Mouse (Mus musculus) heart, embryonic 14.5 days (tissue): Measurements from ENCODE around the gene Pkp1. TPM values are rescaled to one million over a fixed set of nuclear protein-coding genes. Genes with fewer than 3 reads are reported as not detected.

Experiments
- ATAC-seq: fragments of 200-750 bp; cut with Nextera tagmentation; 2 replicates; pipeline ENCODE4 v1.8.0; 2017; ENCODE audit warnings: low read depth, moderate TSS enrichment; ENCODE audit not compliant: insufficient number of reproducible peaks, insufficient read depth, low FRiP score
- H3K27ac ChIP-seq, 2 experiments: fragments of 200-500 bp in 1 of 2; fragments of 300-500 bp in 1 of 2; sonication (generic) in 1 of 2; replicated peaks in 1 of 2; 2 replicates each; pipeline ENCODE4 v1.5.1; 2012 to 2014; ENCODE audit warnings: low read depth in 2 of 2, low read length in 2 of 2, control low read depth in 1 of 2, mild to moderate bottlenecking in 1 of 2, mixed read lengths in 1 of 2; ENCODE audit not compliant: control insufficient read depth in 1 of 2, insufficient read depth in 1 of 2
- H3K27me3 ChIP-seq: fragments of 300-500 bp; sonication (generic); 2 replicates; pipeline ENCODE4 v1.6.1; 2014; ENCODE audit warnings: mild to moderate bottlenecking, low read length, control low read depth; ENCODE audit not compliant: control insufficient read depth, insufficient read depth
- H3K36me3 ChIP-seq: fragments of 300-500 bp; sonication (generic); 2 replicates; pipeline ENCODE4 v1.6.1; 2014; ENCODE audit warnings: mild to moderate bottlenecking, control low read depth, low read length, mixed read lengths; ENCODE audit not compliant: control insufficient read depth, insufficient read depth
- H3K4me1 ChIP-seq, 2 experiments: fragments of 200-500 bp in 1 of 2; fragments of 300-500 bp in 1 of 2; sonication (generic) in 1 of 2; 2 replicates each; pipeline ENCODE4 v1.6.1; 2012 to 2014; ENCODE audit warnings: low read length in 2 of 2, control low read depth in 1 of 2, mixed read lengths in 1 of 2; ENCODE audit not compliant: control insufficient read depth in 2 of 2, insufficient read depth in 2 of 2
- H3K4me2 ChIP-seq: fragments of 300-500 bp; sonication (generic); 2 replicates; pipeline ENCODE4 v1.6.1; 2014; ENCODE audit warnings: mild to moderate bottlenecking, low read length
- H3K4me3 ChIP-seq, 2 experiments: fragments of 200-500 bp in 1 of 2; fragments of 300-500 bp in 1 of 2; sonication (generic) in 1 of 2; 2 replicates each; pipeline ENCODE4 v1.5.1; 2012 to 2014; ENCODE audit warnings: low read length in 2 of 2, mild to moderate bottlenecking in 2 of 2, control low read depth in 1 of 2, low read depth in 1 of 2, moderate library complexity in 1 of 2; ENCODE audit not compliant: control insufficient read depth in 1 of 2, insufficient read depth in 1 of 2
- H3K9ac ChIP-seq: fragments of 300-500 bp; sonication (generic); 2 replicates; pipeline ENCODE4 v1.6.1; 2014; ENCODE audit warnings: mild to moderate bottlenecking, low read length
- H3K9me3 ChIP-seq: fragments of 300-500 bp; sonication (generic); 2 replicates; pipeline ENCODE4 v1.6.1; 2016; ENCODE audit warnings: low read length, control low read depth; ENCODE audit not compliant: control insufficient read depth
- WGBS: fragments of 180-500 bp; shearing (Covaris S2); extraction: QIAGEN DNeasy Blood & Tissue Kit; methylation state at CpG from one replicate; pipeline ENCODE4 v1.1.7; 2014; 5-methylcytosine and 5-hydroxymethylcytosine counted together
- polyA plus RNA-seq: library from polyadenylated mRNA; unstranded; fragments of >200 nt; fragmentation: Nextera tagmentation; extraction: Ambion mirVana; gene quantifications from 2 replicates; pipeline ENCODE4 v1.2.1, GENCODE M21; 2014

The Pkp1 gene
- polyA plus RNA-seq, 1 experiment from 2014 or later, result 0.08 TPM

GRCm38 (mm10) chr1:135838626-135839025, 80.4 kb downstream of the Pkp1 start:
- Histone ChIP-seq H3K36me3 (peaks cover 60% of the 10 kb centered on the region), H3K4me2 (peak overlapping the region; percentile 75), H3K9me3 (no peaks in the 10 kb centered on the region), H3K4me1 (peaks cover 51 to 64% of the 10 kb centered on the region in 2 experiments), H3K27me3 (no peaks in the 10 kb centered on the region), H3K4me3 (peak overlapping the region; percentile 52 to 71), H3K27ac (peak overlapping the region; percentile 95 to 100), H3K9ac (peak overlapping the region; percentile 89)
- 26% methylated on average over 4 of the region's 4 CpGs for WGBS
- no peak for ATAC-seq

- H3K4me2 ChIP-seq, result peak within 1 kb of the TSS; percentile 75
- peaks cover 33 to 57% of the 10 kb centered on the region in 2 experiments for H3K4me1 ChIP-seq
- WGBS, result 12% methylated on average over 9 of the region's 9 CpGs
- peak; percentile 91 for ATAC-seq
- peak within 1 kb of the TSS; percentile 52 to 71 for H3K4me3 ChIP-seq
- no peaks in the 10 kb centered on the region for H3K9me3 ChIP-seq
- H3K27ac ChIP-seq, result peak within 1 kb of the TSS; percentile 97 to 100
- no peaks in the 10 kb centered on the region for H3K27me3 ChIP-seq
- H3K9ac ChIP-seq, result peak within 1 kb of the TSS; percentile 89
- peaks cover 32% of the 10 kb centered on the region for H3K36me3 ChIP-seq
Observed at GRCm38 (mm10) chr1:135835716-135836483, 83.1 kb downstream of the Pkp1 start, which contains the start of gene Tnnt2. TSS of gene Tnnt2 (plus strand) at chr1:135836354.

GRCm38 (mm10) chr1:135834983-135835382, 84.0 kb downstream of the Pkp1 start:
- Histone ChIP-seq H3K9ac (peak overlapping the region; percentile 63), H3K4me3 (no peak overlapping the region), H3K27ac (peak overlapping the region; percentile 97 to 98), H3K4me1 (peaks cover 31 to 56% of the 10 kb centered on the region in 2 experiments), H3K27me3 (no peaks in the 10 kb centered on the region), H3K4me2 (peak overlapping the region; percentile 46), H3K36me3 (peaks cover 23% of the 10 kb centered on the region), H3K9me3 (no peaks in the 10 kb centered on the region)
- no peak for ATAC-seq
- 46% methylated on average over 8 of the region's 8 CpGs for WGBS

GRCm38 (mm10) chr1:135834206-135834859, 84.7 kb downstream of the Pkp1 start:
- no peak for ATAC-seq
- Histone ChIP-seq H3K27me3 (no peaks in the 10 kb centered on the region), H3K4me3 (no peak overlapping the region), H3K36me3 (peaks cover 17% of the 10 kb centered on the region; the same call in 1 of the 2 replicates), H3K4me1 (peaks cover 29 to 59% of the 10 kb centered on the region in 2 experiments), H3K9me3 (no peaks in the 10 kb centered on the region), H3K9ac (peak overlapping the region; percentile 63), H3K27ac (peak overlapping the region; percentile 35 to 97), H3K4me2 (peak overlapping the region; percentile 19)
- WGBS, result 20% methylated on average over 6 of the region's 6 CpGs

GRCm38 (mm10) chr1:135828918-135829317, 90.1 kb downstream of the Pkp1 start:
- Histone ChIP-seq H3K36me3 (no peaks in the 10 kb centered on the region), H3K9ac (no peak overlapping the region), H3K4me2 (no peak overlapping the region), H3K9me3 (no peaks in the 10 kb centered on the region), H3K4me1 (peaks cover 12 to 40% of the 10 kb centered on the region in 2 experiments), H3K4me3 (no peak overlapping the region), H3K27me3 (no peaks in the 10 kb centered on the region), H3K27ac (no peak overlapping the region)
- 10% methylated on average over 1 of the region's 1 CpGs for WGBS
- ATAC-seq, result no peak

GRCm38 (mm10) chr1:135821780-135822179, 97.2 kb downstream of the Pkp1 start:
- Histone ChIP-seq H3K4me2 (no peak overlapping the region), H3K27me3 (peaks cover 15% of the 10 kb centered on the region), H3K9me3 (no peaks in the 10 kb centered on the region), H3K27ac (no peak overlapping the region), H3K4me1 (peaks cover 7 to 14% of the 10 kb centered on the region in 2 experiments; a peak in 2 of 4 replicates), H3K4me3 (no peak overlapping the region), H3K9ac (no peak overlapping the region), H3K36me3 (no peaks in the 10 kb centered on the region)
- ATAC-seq, result no peak
- 87% methylated on average over 7 of the region's 7 CpGs for WGBS
